Mouse (Mus musculus): ENCODE measurements around the gene Noxo1.

DNA sequence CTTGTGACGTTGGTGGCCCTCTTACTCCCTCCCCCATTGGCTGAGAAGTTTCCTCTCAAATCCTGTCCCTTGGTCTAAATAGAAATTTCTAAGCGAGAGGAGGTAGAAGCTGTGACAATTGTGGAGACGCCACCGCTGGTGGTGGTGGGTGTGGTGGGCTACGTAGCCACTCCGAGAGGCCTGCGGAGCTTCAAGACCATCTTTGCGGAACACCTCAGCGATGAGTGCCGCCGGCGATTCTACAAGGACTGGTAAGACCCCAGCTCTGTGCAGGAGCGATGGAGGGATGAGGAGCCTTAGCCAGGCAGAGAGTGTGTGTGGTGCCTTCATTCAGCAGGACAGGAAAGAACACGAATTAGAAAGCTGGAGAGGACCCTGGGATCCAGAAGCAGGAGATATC lies 34.8 kb downstream of the Noxo1 start:
- TF ChIP-seq CTCF (IDR thresholded peaks at IDR 0.05; ENCODE audit: borderline replicate concordance, insufficient read depth, low read depth, low read length), result no peak
- no peak for TF ChIP-seq POLR2A (IDR thresholded peaks at IDR 0.05; ENCODE audit: borderline replicate concordance, insufficient read depth, low read length)
